Mouse (Mus musculus) testis, adult 10 weeks (tissue): Measurements from ENCODE around the gene Plin5. TPM values are rescaled to one million over a fixed set of nuclear protein-coding genes. Genes with fewer than 3 reads are reported as not detected.

Source experiments
- polyA plus RNA-seq: library from polyadenylated mRNA; stranded (reverse); fragments of 350-450 nt; fragmentation: Illumina TruSeq; extraction: RNeasy Lipid Tissue Mini Kit (QIAGEN cat#74804); gene quantifications from one replicate; pipeline ENCODE4 v1.2.3, GENCODE M21; 2014; ENCODE audit warnings: low read depth, low replicate concordance

Gene Plin5
- polyA plus RNA-seq: 0.46 TPM

DNA sequence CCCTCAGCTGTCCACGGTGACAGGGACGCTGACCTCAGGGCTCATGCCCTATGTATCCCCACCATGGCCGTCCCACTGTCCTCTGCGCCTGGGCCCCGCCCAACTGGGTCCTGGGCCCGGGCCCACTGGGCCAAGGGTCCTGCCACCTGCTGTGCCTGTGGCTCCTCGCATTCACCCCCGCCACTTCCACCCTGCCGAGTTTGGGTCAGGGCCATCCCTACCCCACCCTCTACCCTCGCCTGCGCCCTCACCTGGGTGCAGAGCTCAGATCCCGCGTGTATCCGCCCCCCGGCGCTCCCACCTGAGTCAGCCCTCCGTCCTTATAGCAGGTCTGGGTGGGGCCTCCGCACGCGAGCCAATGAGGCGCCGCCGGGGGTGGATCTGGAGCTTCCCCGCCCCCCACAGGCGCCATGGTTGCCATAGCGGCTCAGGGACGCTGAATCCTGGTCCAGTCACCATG is at the start of gene Plin5:
TSS of gene Plin5 (minus strand) at position 346 of the 460 bp plus-strand sequence.

GRCm38 (mm10) chr17:56162231-56162774 is 44.9 kb upstream of the Plin5 start, which contains the start of gene Tnfaip8l1:
Tnfaip8l1 (plus strand) TSS chr17:56162477.

DNA sequence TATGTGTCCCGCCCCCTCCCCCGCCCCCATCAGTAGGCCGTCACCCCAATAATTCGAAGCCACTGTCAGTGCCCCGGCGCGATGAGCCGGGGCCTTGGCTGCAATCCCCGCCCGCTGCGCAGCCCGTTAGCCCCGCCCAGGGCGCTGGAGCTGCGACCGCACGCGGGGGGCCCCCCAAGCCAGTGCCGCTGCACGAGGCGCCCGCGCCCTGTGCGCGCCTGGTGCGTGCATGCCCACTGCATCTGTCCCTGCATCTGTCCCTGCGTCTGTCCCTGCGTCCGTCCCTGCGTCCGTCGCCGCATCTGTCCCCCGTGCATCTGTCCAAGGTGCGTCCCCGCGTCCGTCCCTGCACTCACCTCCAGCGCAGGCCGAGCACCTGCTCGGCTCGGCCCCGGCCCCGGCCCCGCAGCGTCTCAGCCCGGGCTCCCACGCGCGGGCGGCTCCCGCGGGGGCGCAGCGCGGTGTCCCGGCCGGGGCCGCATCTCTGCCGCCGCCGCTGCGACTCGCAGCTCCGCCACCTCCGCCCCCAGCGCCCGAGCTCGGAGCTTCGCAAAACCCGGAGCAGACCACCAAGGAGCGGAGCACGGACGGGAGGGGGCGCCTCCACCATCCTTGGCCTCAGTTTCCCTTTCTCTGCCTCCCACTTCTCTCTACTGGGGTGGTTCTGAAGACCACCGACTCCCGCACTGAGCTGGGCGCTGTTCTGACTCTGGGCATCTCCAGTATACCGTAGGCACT is 22.6 kb upstream of the Plin5 start, which contains the start of gene Sema6b:
TSS of gene Sema6b (minus strand) at position 486 of the 738 bp plus-strand sequence.

GRCm38 (mm10) chr17:56121826-56122225 is 4.4 kb upstream of the Plin5 start, which contains the start of gene Lrg1:
Lrg1 (minus strand) TSS chr17:56122001.

GRCm38 (mm10) chr17:56109219-56110051 is 8.0 kb downstream of the Plin5 start, which contains the start of gene Plin4:
Plin4 (minus strand) TSS chr17:56109803.

DNA sequence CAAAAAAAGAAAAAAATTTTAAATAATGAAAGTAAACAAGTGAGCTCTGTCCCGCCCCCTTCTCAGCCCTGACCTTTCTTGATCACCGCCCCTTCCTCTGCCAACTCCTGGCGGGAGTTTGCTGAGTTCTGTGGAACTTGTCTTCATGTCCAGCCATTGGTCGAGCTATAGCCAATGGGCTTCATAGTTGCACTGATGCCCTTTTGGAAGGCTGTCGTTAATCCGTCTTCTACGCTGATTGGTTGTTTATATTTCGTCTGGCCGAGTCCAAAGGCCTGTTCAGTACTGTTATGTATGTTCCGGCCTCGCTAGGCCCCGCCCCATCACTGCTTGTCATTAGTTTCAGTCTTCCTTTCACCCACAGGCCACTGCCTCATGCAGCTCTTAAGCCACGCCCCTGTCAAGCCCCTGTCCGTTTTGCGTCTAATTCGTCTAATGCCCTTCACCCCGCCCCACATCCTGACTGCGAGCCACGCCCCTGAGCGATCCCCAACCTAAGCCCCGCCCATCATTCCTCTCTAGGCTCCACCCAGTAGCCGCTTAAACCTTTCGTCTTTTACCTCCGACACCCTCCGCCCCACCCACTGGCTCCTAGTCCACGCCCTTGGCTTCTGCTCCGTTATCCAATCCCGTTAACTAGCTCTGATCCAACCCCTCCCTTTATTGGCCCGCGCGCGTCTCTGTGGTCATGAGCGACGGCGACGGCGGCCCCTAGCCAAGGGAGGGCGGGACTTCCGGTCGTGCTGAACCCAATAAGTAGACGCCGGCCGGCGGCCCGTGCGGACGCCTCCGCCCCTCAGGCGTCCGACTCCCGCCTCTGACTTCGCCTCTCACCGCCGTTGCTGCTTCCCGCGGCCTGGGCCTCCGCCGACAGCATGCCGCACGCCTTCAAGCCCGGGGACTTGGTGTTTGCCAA is 38.3 kb downstream of the Plin5 start, which contains the start of gene Hdgfl2:
TSS of gene Hdgfl2 (plus strand) at position 755 of the 916 bp plus-strand sequence.

GRCm38 (mm10) chr17:56074827-56075208 is 42.6 kb downstream of the Plin5 start, which contains the start of gene Ubxn6:
Ubxn6 (minus strand) TSS chr17:56075028.

Other genes starting within 250 kb of the Plin5 start
- 3.0 TPM for gene Zfp119a, start 238.7 kb downstream of the Plin5 start, polyA plus RNA-seq
- gene Zfp959, start 225.5 kb downstream of the Plin5 start, polyA plus RNA-seq: 4.6 TPM
- gene Zfp119b, start 168.1 kb downstream of the Plin5 start, polyA plus RNA-seq: 5.8 TPM
- not detected for gene Ebi3, start 165.0 kb downstream of the Plin5 start, polyA plus RNA-seq
- 1.1 TPM for gene Yju2, start 158.5 kb downstream of the Plin5 start, polyA plus RNA-seq
- not detected for gene Shd, start 147.1 kb downstream of the Plin5 start, polyA plus RNA-seq
- gene Fsd1, start 131.1 kb downstream of the Plin5 start, polyA plus RNA-seq: not detected
- gene Stap2, start 112.0 kb downstream of the Plin5 start, polyA plus RNA-seq: 2.7 TPM
- not detected for gene Mpnd, start 111.9 kb downstream of the Plin5 start, polyA plus RNA-seq
- gene Sh3gl1, start 81.0 kb downstream of the Plin5 start, polyA plus RNA-seq: 1.3 TPM
- 9.1 TPM for gene Chaf1a, start 77.2 kb downstream of the Plin5 start, polyA plus RNA-seq
- 116 TPM for gene Ubxn6, start 42.6 kb downstream of the Plin5 start, polyA plus RNA-seq
- gene Hdgfl2, start 38.0 kb downstream of the Plin5 start, polyA plus RNA-seq: 8.6 TPM
- gene Plin4, start 7.8 kb downstream of the Plin5 start, polyA plus RNA-seq: 0.07 TPM
- not detected for gene Lrg1, start 4.4 kb upstream of the Plin5 start, polyA plus RNA-seq
- not detected for gene Sema6b, start 22.7 kb upstream of the Plin5 start, polyA plus RNA-seq
- gene Tnfaip8l1, start 44.9 kb upstream of the Plin5 start, polyA plus RNA-seq: 0.07 TPM
- gene Mydgf, start 66.3 kb upstream of the Plin5 start, polyA plus RNA-seq: 9.1 TPM
- gene Dpp9, start 101.3 kb upstream of the Plin5 start, polyA plus RNA-seq: 0.27 TPM
- 1.0 TPM for gene Fem1a, start 139.2 kb upstream of the Plin5 start, polyA plus RNA-seq
- gene Ticam1, start 159.2 kb upstream of the Plin5 start, polyA plus RNA-seq: not detected
- gene Plin3, start 175.3 kb upstream of the Plin5 start, polyA plus RNA-seq: 4.0 TPM
- 61.7 TPM for gene Arrdc5, start 182.7 kb upstream of the Plin5 start, polyA plus RNA-seq
- gene Uhrf1, start 185.7 kb upstream of the Plin5 start, polyA plus RNA-seq: 22.3 TPM
- 1.2 TPM for gene Kdm4b, start 208.5 kb upstream of the Plin5 start, polyA plus RNA-seq